Mouse (Mus musculus) heart, embryonic 12.5 days (tissue): Measurements from ENCODE around the gene Cap1. TPM values are rescaled to one million over a fixed set of nuclear protein-coding genes. Genes with fewer than 3 reads are reported as not detected.

Experiments used
- polyA plus RNA-seq: library from polyadenylated mRNA; unstranded; fragments of >200 nt; fragmentation: Nextera tagmentation; extraction: Ambion mirVana; gene quantifications from 2 replicates; pipeline ENCODE4 v1.2.1, GENCODE M21; 2016

The Cap1 gene
- polyA plus RNA-seq, 1 experiment from 2014 or later = 47.6 TPM

Other genes starting within 250 kb of the Cap1 start
- not detected in 2 replicates for gene 9530002B09Rik, start 196.8 kb downstream of the Cap1 start, polyA plus RNA-seq
- 60.6 and 60.7 TPM in 2 replicates for gene Ppt1, start 49.8 kb downstream of the Cap1 start, polyA plus RNA-seq
- 1.1 and 1.8 TPM in 2 replicates for gene Mfsd2a, start 75.1 kb upstream of the Cap1 start, polyA plus RNA-seq
- 0.74 and 1.2 TPM in 2 replicates for gene Mycl, start 109.6 kb upstream of the Cap1 start, polyA plus RNA-seq
- gene Trit1, start 130.5 kb upstream of the Cap1 start, polyA plus RNA-seq = 13.4 and 14.3 TPM in 2 replicates
- gene Bmp8b, start 219.1 kb upstream of the Cap1 start, polyA plus RNA-seq = 0.17 TPM in 1 of 2 replicates, not detected in the other
- not detected in 2 replicates for gene Oxct2b, start 230.2 kb upstream of the Cap1 start, polyA plus RNA-seq